Mouse (Mus musculus): ENCODE results near the gene Ttc39a. TPM values are rescaled to one million over a fixed set of nuclear protein-coding genes. Genes with fewer than 3 reads are reported as not detected.
A peak's percentile ranks its signal among the peaks of the same experiment; 100 is the strongest.
"Not testable (repeated sequence)": the region's sequence is repeated elsewhere in the genome, so short reads cannot be mapped to it uniquely, and the experiment has no call there.

Gene Ttc39a
- total RNA-seq (2021): 1 to 10 TPM in 1 of 2 experiments, under 1 TPM in 1; 0.89 to 1.4 TPM

GRCm38 (mm10) chr4:109406486-109407175 lies at the start of gene Ttc39a:
Gene Ttc39a (plus strand): TSS chr4:109406623.
- DNase-seq: peak; percentile 46 to 56
- intact Hi-C loops (cut with DNase I): no loop called here

DNA sequence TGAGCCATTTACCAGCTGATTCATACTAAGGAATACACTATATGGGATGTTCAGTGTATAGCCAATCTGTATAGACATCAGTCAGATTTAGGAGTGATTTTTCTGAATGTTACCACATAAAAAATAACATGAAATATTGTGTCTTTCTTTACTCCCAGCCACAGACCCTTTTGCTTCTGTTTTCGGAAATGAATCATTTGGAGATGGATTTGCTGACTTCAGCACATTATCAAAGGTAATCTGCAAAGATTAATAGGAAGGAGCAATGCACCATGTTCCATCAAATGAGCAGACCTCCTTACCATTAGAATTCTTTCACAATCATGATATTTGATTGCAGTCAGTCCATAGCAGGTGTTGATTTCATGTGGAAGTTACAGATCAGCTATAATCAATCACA lies 28.3 kb upstream of the Ttc39a start:
- DNase-seq: no peak
- intact Hi-C loops (cut with DNase I): no loop called here

DNA sequence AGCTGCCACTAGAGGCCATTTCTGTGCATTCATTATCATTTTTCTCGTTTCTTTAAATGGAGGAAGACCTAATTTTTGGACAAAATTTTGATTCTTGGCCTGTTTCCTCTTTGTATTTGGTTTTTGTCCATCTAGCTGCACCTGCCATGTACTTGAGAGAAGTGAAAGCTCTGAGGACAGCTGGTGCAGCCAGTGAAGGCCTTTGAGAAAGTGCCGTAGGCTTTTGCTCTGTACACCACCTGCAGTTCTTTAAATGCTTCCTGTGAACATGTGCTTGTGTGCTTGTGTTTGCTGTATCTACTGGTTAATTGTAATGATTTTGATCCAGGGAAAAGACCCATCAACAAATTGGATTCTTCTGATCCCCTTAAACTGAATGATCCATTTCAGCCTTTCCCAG lies 24.0 kb upstream of the Ttc39a start:
- intact Hi-C loops (cut with DNase I): no loop called here

GRCm38 (mm10) chr4:109385599-109385998 lies 20.8 kb upstream of the Ttc39a start:
- intact Hi-C loops (cut with DNase I): no loop called here
- no peak for DNase-seq

More for the DNA sequence above, 24.0 kb upstream of the Ttc39a start:
- DNase-seq: no peak

DNA sequence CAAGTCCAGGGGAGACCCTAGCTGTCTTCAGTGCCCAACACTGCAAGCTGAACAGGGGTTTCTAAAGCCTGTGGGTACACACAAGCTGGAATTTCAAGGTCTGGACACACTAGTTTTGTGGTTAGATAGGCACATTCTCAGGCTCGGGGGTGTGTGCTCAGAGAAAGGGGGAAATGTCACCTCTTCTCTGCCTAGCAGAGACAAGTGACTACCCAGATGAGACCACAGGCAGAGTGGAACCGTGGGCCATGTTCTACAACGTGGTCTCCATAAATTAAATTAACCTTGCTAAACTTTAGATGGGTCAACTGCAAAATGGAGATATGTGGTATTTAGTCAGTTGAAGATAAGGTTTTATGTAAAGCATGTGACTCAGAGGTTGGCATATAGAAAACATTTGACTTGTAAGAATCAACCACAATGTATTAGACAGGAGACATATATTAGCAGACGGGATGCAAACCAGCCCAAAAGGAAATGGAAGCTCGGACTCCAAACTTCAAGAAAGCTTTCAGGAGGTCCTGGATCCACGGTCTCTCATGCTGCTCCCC lies 13.1 kb upstream of the Ttc39a start:
- intact Hi-C loops (cut with DNase I): no loop called here
- DNase-seq: no peak

DNA sequence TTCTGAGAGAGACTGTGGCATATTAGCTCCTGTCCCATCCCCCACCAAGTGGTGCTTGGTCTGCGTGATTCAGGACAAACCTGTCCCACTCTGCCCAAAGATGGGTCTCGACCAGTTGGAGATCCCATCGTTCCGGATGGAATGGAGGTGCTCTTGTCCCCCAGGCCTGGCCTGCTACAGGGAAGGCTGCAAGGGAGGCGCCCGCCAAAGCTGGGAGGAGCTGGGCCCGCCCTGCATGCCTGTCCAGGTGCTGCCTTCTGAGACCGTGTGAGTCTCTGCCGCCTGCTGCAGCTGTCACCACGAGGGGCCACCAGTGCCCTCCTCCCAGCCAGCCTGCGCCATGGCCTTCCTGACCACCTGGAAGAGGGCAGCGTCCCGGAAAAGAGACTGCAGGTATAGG lies 12.5 kb upstream of the Ttc39a start:
- intact Hi-C loops (cut with DNase I): no loop called here
- DNase-seq: no peak

DNA sequence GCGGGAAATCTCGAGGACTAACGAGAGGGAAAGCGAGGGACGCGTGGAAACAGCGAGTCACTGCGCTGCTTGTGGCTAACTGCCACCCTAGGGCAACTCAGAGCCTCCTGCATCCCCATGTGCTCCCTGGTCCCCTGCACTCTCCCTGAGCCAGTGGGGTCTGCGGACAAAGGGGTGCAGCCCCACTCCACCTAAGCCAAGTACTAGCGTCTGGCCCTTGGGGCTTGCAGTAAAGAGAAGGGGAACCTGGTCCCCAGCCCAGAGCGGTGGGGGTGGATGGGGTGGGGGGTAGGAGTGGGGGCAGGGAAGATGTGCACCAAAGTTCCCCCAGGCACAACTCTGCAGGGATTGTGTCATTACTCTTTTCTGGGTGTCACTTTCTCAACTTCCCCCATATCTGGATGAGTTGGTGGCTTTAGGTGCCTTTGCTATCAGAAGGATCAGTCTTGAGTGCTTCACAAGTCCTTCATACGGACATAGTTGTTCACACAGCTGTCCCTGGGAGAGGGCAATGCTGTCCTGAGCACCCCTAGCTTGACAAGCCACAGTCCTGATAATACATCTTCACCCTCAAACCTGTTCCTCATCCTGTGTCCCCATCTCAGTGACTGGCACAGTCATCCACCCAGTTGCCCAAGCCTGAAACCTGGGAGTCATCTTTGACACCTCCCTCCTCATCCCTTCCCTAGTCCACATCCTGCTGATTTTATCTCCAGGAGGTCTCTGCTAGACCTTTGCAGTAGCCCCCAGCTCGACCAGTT lies 11.9 kb upstream of the Ttc39a start:
- no peak for DNase-seq
- intact Hi-C loops (cut with DNase I): no loop called here

- no peak for DNase-seq
- intact Hi-C loops (cut with DNase I): no loop called here
These were observed 6.0 kb upstream of the Ttc39a start for GRCm38 (mm10) chr4:109400366-109400980.

DNA sequence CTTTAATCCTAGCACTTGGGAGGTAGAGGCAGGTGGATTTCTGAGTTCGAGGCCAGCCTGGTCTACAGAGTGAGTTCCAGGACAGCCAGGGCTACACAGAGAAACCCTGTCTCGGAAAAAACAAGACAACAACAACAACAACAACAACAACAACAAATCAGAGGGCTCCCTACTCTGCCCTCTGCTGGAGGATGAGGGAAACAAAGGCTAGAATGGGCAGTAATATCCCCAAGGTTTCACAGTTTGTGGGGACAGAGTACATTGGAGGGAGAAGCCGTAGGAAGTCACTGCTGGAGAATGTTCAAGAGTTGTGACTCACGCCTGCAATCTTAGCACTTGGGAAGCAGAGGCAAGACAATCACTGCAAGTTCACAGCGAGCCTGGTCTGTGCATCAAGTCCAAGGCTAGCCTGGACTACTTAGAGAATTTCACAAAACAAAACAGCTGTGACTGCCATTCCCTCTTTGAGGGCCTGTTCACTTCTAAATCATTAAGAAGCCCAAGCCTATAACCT lies 5.2 kb upstream of the Ttc39a start:
- intact Hi-C loops (cut with DNase I): no loop called here
- no peak for DNase-seq

GRCm38 (mm10) chr4:109404908-109405307 lies 1.5 kb upstream of the Ttc39a start:
- intact Hi-C loops (cut with DNase I); DNase-seq: not testable (repeated sequence)

DNA sequence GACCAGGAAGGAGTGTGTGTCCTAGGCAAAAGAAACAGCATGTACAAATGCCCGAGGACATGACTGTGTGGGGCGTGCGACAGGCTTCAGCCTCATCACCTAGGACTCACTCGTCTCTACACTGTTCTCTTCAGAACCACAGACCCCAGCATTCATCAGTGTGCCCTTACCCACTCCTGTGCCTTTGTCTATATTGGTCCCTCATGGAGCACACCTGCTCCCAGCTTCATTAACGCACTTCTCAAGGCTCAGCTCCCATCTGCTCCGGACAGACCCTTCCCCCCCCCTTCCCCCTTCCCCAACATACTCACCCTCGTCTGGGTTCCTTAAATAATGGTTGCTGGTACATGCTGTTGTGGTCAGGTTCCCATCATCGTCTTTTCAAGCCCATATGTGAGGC lies 1.0 kb upstream of the Ttc39a start:
- intact Hi-C loops (cut with DNase I): no loop called here
- DNase-seq: no peak

DNA sequence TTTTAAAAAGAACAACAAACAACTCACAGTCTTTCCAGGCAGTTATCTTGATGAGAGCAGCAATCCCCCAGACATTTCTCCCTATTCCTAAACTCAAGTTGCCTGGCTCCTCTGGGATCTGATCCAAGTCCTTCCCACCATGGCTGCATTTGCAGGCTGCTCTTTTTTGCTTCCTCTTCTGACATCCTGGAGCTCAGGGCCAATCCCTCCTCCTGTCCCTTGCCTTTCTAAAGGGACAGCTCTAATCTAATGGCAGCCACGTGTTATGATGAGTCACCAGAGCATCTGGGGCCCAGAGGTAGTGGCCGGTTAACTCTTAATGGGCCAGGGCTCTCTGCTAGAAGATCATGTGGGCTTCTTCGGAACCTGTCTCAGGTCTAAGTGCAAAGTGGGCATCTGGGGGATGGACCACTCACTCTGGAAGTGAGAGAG lies 353 bp upstream of the Ttc39a start:
- intact Hi-C loops (cut with DNase I): no loop called here
- DNase-seq: peak; percentile 68 to 71

- intact Hi-C loops (cut with DNase I): no loop called here
- DNase-seq: no peak
These were observed 725 bp downstream of the Ttc39a start for GRCm38 (mm10) chr4:109407176-109407520.

- DNase-seq: no peak
- intact Hi-C loops (cut with DNase I): no loop called here
These were observed 1.5 kb downstream of the Ttc39a start for GRCm38 (mm10) chr4:109407701-109408485.

DNA sequence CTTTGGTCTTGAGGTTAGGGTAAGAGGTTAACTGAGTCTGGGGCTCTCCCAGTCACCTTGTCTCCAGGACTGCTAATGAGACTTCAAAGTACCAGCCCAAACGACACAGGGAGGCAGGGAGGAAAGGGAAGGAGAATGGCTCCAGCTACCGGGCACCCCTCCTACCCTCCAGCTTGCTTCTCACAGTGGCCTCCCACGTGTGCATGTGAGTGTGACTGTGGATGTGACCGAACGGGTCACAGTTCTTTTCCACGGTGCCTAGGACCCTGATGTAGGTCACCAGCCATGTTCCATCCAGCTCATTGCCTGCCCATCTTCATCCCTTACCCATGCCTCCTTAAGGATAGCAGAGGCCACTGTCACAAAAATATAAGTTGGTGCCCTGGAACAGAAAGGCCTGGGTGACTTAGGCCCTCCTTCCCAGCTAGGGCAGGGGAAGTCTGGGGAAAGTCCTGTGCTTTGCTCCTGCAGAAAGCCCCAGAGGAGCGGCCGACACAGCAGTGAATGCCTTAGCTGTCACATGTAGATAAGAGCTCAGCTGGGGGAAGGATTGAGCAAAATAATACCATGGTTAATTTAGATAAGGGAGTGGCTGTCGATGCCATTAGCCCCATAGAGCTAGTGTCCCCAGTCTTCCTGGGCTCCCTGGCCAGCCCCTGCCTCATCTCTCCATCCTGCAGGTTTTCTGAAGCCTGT lies 4.4 kb downstream of the Ttc39a start:
- DNase-seq: no peak
- intact Hi-C loops (cut with DNase I): no loop called here

- no peak for DNase-seq
- intact Hi-C loops (cut with DNase I): no loop called here
These were observed 5.0 kb downstream of the Ttc39a start for GRCm38 (mm10) chr4:109411377-109411967.

- intact Hi-C loops (cut with DNase I): no loop called here
These were observed 5.8 kb downstream of the Ttc39a start for GRCm38 (mm10) chr4:109412233-109412632.

DNA sequence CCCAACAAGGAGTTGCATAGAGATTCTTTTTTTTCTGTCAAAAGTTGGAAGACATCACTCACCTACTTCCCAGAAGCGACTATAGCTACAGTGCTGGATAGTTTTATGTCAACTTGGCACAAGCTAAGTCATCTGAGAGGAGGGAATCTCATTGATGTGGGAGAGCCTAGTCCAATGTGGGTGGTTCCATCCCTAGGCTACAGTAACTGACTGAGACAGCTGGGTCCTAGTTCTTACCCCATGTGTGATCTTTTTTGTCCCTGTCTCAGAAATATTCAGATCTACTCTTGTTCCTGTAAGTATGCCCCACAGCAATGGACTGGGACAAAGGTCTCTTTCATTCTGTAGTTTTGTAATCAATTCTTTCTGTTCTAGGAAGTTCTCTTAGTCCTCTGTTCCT lies 11.6 kb downstream of the Ttc39a start:
- DNase-seq: no peak
- intact Hi-C loops (cut with DNase I): no loop called here

More at GRCm38 (mm10) chr4:109412233-109412632, 5.8 kb downstream of the Ttc39a start:
- no peak for DNase-seq

GRCm38 (mm10) chr4:109419017-109419416 lies 12.6 kb downstream of the Ttc39a start:
- intact Hi-C loops (cut with DNase I): no loop called here
- DNase-seq: no peak
